Mouse (Mus musculus): ENCODE data around the gene Tsc22d4. TPM values are rescaled to one million over a fixed set of nuclear protein-coding genes. Genes with fewer than 3 reads are reported as not detected.

Tsc22d4 gene
- polyA plus RNA-seq, 1 experiment = 48.1 TPM

DNA sequence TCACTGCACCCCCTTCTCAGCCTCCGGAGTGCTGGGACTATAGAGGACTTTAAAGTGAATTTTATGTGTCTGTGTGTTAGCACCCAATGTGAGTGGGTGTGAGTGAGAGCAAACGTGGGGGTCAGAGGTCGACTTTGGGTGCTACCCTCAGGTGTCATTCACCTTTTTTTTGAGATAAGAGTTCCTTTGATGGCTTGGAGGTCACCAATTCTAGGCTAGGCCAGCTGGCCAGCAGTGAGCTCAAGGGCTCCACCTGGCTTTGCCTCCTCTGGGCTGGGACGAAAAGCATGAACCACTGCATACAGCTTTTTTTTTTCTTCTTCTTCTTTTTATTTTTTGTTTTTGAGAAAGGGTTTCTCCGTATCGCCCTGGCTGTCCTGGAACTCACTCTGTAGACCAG lies 18.8 kb upstream of the Tsc22d4 start:
- peaks cover 9% of the 10 kb centered on the region for H3K27me3 ChIP-seq (ENCODE audit: control insufficient read depth, insufficient read depth, insufficient read length)
- H3ac ChIP-seq (ENCODE audit: control insufficient read depth, insufficient read length) = no peak overlapping the region
- no peak overlapping the region for H3K4me3 ChIP-seq
- H3K36me3 ChIP-seq (ENCODE audit: control insufficient read depth, insufficient read depth) = no peaks in the 10 kb centered on the region
- H3K79me2 ChIP-seq (ENCODE audit: control insufficient read depth, insufficient read depth) = no peaks in the 10 kb centered on the region
- TF ChIP-seq REST (IDR thresholded peaks at IDR 0.05; ENCODE audit: insufficient read depth, insufficient read length) = no peak
- TF ChIP-seq E2F4 (IDR thresholded peaks at IDR 0.05; ENCODE audit: insufficient read depth) = no peak
- no peak for TF ChIP-seq POLR2AphosphoS2 (IDR thresholded peaks at IDR 0.05; ENCODE audit: insufficient read length, low read depth)
- no peak for TF ChIP-seq TCF12 (IDR thresholded peaks at IDR 0.05; ENCODE audit: insufficient read depth, poor library complexity, severe bottlenecking)
- TF ChIP-seq CEBPB (IDR thresholded peaks at IDR 0.05; ENCODE audit: insufficient read depth, poor library complexity, severe bottlenecking) = no peak
- TF ChIP-seq TCF3 (IDR thresholded peaks at IDR 0.05; ENCODE audit: insufficient read length, low read depth) = no peak
- no peak for TF ChIP-seq USF1 (IDR thresholded peaks at IDR 0.05; ENCODE audit: low read depth)
- no peak for TF ChIP-seq MAX (IDR thresholded peaks at IDR 0.05; ENCODE audit: low read depth)
- no peak for TF ChIP-seq MYOD1 (IDR thresholded peaks at IDR 0.05; ENCODE audit: control insufficient read depth in 1 of 3, insufficient read length in 2 of 3, low read depth in 2 of 3)
- TF ChIP-seq MYOG (IDR thresholded peaks at IDR 0.05; ENCODE audit: control insufficient read depth in 1 of 3, insufficient read depth in 1 of 3, insufficient read length in 2 of 3, low read depth in 2 of 3) = no peak
- no peak for TF ChIP-seq POLR2A (IDR thresholded peaks at IDR 0.05; ENCODE audit: insufficient read length, low read depth)
- TF ChIP-seq SRF (IDR thresholded peaks at IDR 0.05; ENCODE audit: control insufficient read depth, insufficient read length, low read depth) = no peak
- no peak overlapping the region for H3K4me2 ChIP-seq (ENCODE audit: low read depth)

DNA sequence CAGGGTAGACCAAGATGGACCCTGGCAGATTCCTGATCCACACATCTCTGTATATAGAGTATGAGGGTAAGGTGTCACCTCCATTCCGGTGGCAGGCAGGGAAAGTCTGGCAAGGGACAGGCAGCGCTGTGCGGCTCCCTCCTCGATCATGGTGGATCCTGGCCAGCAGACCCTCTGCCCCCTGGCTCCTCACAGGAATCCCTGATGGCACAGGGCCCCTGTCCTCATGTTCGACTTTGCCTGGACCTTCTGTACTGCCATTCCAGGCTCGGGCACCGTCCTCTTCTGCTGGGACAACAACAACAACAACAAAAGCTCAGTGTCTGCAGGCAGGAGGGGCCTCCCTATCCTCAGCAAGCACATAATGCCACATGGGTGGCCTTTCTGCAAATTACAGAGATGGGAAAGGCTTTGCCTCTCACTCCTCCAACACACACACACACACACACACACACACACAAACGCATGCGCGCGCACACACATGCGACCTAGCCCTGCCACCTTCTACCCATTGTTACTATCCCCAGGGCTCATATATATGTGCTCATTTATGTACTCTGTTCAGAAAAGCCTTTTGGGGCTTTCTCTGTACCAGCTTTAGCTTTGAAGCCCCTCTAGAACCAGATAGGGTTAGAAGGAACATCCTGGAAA lies 11.8 kb upstream of the Tsc22d4 start:
- Histone ChIP-seq H3ac (ENCODE audit: control insufficient read depth, insufficient read length) (no peak overlapping the region), H3K79me2 (ENCODE audit: control insufficient read depth, insufficient read depth) (no peaks in the 10 kb centered on the region), H3K4me2 (ENCODE audit: low read depth) (no peak overlapping the region), H3K4me3 (no peak overlapping the region), H3K27me3 (ENCODE audit: control insufficient read depth, insufficient read depth, insufficient read length) (no peaks in the 10 kb centered on the region), H3K36me3 (ENCODE audit: control insufficient read depth, insufficient read depth) (no peaks in the 10 kb centered on the region)
- TF ChIP-seq MYOG (IDR thresholded peaks at IDR 0.05; ENCODE audit: control insufficient read depth in 1 of 3, insufficient read depth in 1 of 3, insufficient read length in 2 of 3, low read depth in 2 of 3) = no peak
- no peak for TF ChIP-seq CEBPB (IDR thresholded peaks at IDR 0.05; ENCODE audit: insufficient read depth, poor library complexity, severe bottlenecking)
- no peak for TF ChIP-seq TCF12 (IDR thresholded peaks at IDR 0.05; ENCODE audit: insufficient read depth, poor library complexity, severe bottlenecking)
- no peak for TF ChIP-seq MAX (IDR thresholded peaks at IDR 0.05; ENCODE audit: low read depth)

DNA sequence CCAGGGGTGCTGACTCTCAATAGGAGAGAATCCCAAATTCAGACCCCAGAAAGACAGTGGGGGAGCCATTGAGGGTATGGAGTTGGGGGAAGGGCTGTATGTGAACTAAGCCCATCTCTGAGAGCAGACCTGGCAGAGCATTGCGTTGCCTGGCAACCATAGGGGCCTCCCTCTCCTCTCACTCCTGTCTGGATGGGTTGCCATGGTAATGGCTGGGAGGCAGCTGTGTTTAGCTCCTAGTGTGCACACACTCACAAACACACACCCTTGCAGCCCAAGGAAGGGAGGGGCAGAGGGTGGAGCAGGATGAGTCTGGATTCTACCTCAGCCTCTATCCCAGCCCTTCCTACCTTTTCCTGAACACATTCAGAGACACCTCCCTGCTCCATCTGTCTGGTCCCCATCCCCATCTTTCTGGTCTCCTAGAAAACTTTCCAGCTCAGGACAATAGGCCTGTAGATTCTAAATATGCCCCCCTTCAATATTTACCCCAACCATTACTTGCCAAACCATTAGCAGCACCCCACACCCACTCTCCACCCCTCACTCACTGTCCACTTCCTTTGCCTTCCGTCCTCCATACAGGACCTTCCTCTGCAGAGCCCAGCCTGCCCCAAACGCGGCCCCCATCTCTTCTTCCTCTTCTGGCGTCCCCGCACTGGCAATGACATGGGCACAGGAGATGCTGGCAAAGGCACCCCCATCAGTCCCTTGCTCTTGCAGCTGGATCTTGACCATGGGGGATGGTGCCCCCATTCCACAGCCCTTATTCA lies 11.1 kb upstream of the Tsc22d4 start:
- H3K79me2 ChIP-seq (ENCODE audit: control insufficient read depth, insufficient read depth) = no peaks in the 10 kb centered on the region
- TF ChIP-seq MYOD1 (IDR thresholded peaks at IDR 0.05; ENCODE audit: control insufficient read depth in 1 of 3, insufficient read length in 2 of 3, low read depth in 2 of 3) (no peak), MYOG (IDR thresholded peaks at IDR 0.05; ENCODE audit: control insufficient read depth in 1 of 3, insufficient read depth in 1 of 3, insufficient read length in 2 of 3, low read depth in 2 of 3) (no peak), SRF (IDR thresholded peaks at IDR 0.05; ENCODE audit: control insufficient read depth, insufficient read length, low read depth) (no peak), TCF3 (IDR thresholded peaks at IDR 0.05; ENCODE audit: insufficient read length, low read depth) (no peak), CEBPB (IDR thresholded peaks at IDR 0.05; ENCODE audit: insufficient read depth, poor library complexity, severe bottlenecking) (no peak), MAX (IDR thresholded peaks at IDR 0.05; ENCODE audit: low read depth) (no peak), USF1 (IDR thresholded peaks at IDR 0.05; ENCODE audit: low read depth) (no peak), TCF12 (IDR thresholded peaks at IDR 0.05; ENCODE audit: insufficient read depth, poor library complexity, severe bottlenecking) (no peak), REST (IDR thresholded peaks at IDR 0.05; ENCODE audit: insufficient read depth, insufficient read length) (no peak)
- no peak overlapping the region for H3K4me3 ChIP-seq
- H3K27me3 ChIP-seq (ENCODE audit: control insufficient read depth, insufficient read depth, insufficient read length) = no peaks in the 10 kb centered on the region
- H3K36me3 ChIP-seq (ENCODE audit: control insufficient read depth, insufficient read depth) = no peaks in the 10 kb centered on the region
- no peak overlapping the region for H3K4me2 ChIP-seq (ENCODE audit: low read depth)
- H3ac ChIP-seq (ENCODE audit: control insufficient read depth, insufficient read length) = no peak overlapping the region

DNA sequence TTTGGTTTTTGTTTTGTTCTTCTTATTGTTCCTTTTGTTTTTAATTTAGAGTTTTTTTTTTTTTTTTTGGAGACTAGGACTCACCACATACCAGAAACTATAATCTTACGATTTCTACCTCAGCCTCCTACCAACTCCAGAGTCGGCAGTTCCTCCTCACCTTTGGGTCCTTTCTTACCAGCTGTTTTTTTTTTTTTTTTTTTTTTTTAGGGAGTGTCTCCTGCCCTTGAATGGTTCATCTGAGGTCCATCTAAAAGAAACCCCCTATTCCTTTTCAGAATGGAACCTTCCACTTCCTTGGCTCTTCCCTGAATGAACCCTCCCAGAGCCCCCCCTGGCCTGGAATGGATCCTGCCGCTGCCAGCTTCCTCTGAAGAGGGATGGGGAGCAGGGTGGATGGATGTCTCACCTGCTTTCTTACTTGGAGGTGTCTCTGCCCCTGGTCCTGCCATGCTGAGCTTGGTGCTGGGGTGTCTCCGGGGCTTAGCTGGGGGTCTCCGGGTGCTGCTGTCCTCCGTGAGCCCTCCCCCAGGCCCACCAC lies 8.1 kb upstream of the Tsc22d4 start:
- Histone ChIP-seq H3K27me3 (ENCODE audit: control insufficient read depth, insufficient read depth, insufficient read length) (no peaks in the 10 kb centered on the region), H3K4me2 (ENCODE audit: low read depth) (no peak overlapping the region), H3K4me3 (no peak overlapping the region), H3K79me2 (ENCODE audit: control insufficient read depth, insufficient read depth) (no peaks in the 10 kb centered on the region), H3ac (ENCODE audit: control insufficient read depth, insufficient read length) (no peak overlapping the region), H3K36me3 (ENCODE audit: control insufficient read depth, insufficient read depth) (no peaks in the 10 kb centered on the region)
- no peak for TF ChIP-seq SRF (IDR thresholded peaks at IDR 0.05; ENCODE audit: control insufficient read depth, insufficient read length, low read depth)
- TF ChIP-seq REST (IDR thresholded peaks at IDR 0.05; ENCODE audit: insufficient read depth, insufficient read length) = no peak
- no peak for TF ChIP-seq TCF12 (IDR thresholded peaks at IDR 0.05; ENCODE audit: insufficient read depth, poor library complexity, severe bottlenecking)
- no peak for TF ChIP-seq POLR2AphosphoS2 (IDR thresholded peaks at IDR 0.05; ENCODE audit: insufficient read length, low read depth)
- TF ChIP-seq POLR2A (IDR thresholded peaks at IDR 0.05; ENCODE audit: insufficient read length, low read depth) = no peak
- no peak for TF ChIP-seq TCF3 (IDR thresholded peaks at IDR 0.05; ENCODE audit: insufficient read length, low read depth)
- TF ChIP-seq MYOD1 (IDR thresholded peaks at IDR 0.05; ENCODE audit: control insufficient read depth in 1 of 3, insufficient read length in 2 of 3, low read depth in 2 of 3) = no peak
- no peak for TF ChIP-seq USF1 (IDR thresholded peaks at IDR 0.05; ENCODE audit: low read depth)
- TF ChIP-seq E2F4 (IDR thresholded peaks at IDR 0.05; ENCODE audit: insufficient read depth) = no peak
- no peak for TF ChIP-seq MAX (IDR thresholded peaks at IDR 0.05; ENCODE audit: low read depth)
- no peak for TF ChIP-seq MYOG (IDR thresholded peaks at IDR 0.05; ENCODE audit: control insufficient read depth in 1 of 3, insufficient read depth in 1 of 3, insufficient read length in 2 of 3, low read depth in 2 of 3)
- TF ChIP-seq CEBPB (IDR thresholded peaks at IDR 0.05; ENCODE audit: insufficient read depth, poor library complexity, severe bottlenecking) = no peak

Data from myocyte (in vitro differentiated cells).